In genomic region chr14:74464027-74464682, GRCm38 (mm10) we compare ENCODE assay signal across 27 mouse cellular contexts.
DNase-seq lines count a peak whose midpoint lies in the region; ATAC-seq and TF ChIP-seq lines count a peak whose summit lies in the region.
"Had no signal": no experiment of that assay in that cellular context is flagged by ENCODE, and none has a peak within 500 bp of the region (broad histone marks: within the 10 kb centered on the region; RNA-seq: fewer than 3 reads in every experiment).

No protein-coding gene starts in this region.

- H3K4me3 ChIP-seq in forebrain, embryonic 12.5 days (replicated peaks), result no peak overlapping the region
- H3K4me3 ChIP-seq in forebrain, embryonic 10.5 days, result no peak overlapping the region
- no peak overlapping the region for H3K4me3 ChIP-seq in midbrain, embryonic 14.5 days (replicated peaks; ENCODE audit: low read depth, low read length)
- no peak overlapping the region for H3K4me3 ChIP-seq in midbrain, postnatal 0 days (ENCODE audit: low read depth, low read length)
- no peak overlapping the region for H3K4me3 ChIP-seq in heart, embryonic 12.5 days
- H3K4me3 ChIP-seq: embryonic facial prominence, embryonic 13.5 days; heart, embryonic 15.5 days; hindbrain, embryonic 12.5 days; intestine, embryonic 15.5 days; limb, embryonic 12.5 days; neural tube, embryonic 15.5 days had no signal

- no peak overlapping the region for H3K4me2 ChIP-seq in forebrain, embryonic 12.5 days
- no peak overlapping the region for H3K4me2 ChIP-seq in midbrain, embryonic 14.5 days (ENCODE audit: low read length)
- H3K4me2 ChIP-seq in midbrain, postnatal 0 days (ENCODE audit: low read depth, low read length, poor library complexity, severe bottlenecking), result no peak overlapping the region
- no peak overlapping the region for H3K4me2 ChIP-seq in heart, embryonic 12.5 days
- H3K4me2 ChIP-seq: embryonic facial prominence, embryonic 13.5 days; heart, embryonic 15.5 days; hindbrain, embryonic 12.5 days; intestine, embryonic 15.5 days; limb, embryonic 12.5 days; liver, embryonic 11.5 days; midbrain, embryonic 11.5 days; neural tube, embryonic 15.5 days had no signal

- DNase-seq in forebrain, embryonic 10.5 days (ENCODE audit: extremely low spot score, low spot score), result no peak
- DNase-seq in midbrain, embryonic 14.5 days, result peak; percentile 6
- no peak for DNase-seq in midbrain, postnatal 0 days (ENCODE audit: low spot score)
- peak; percentile 71 for DNase-seq in kidney, adult 9 months
- peak; percentile 23 for DNase-seq in kidney, postnatal 14 days
- DNase-seq in left cerebral cortex, adult 18-20 months (ENCODE audit: low spot score in 2 of 2), result no peak
- DNase-seq: adrenal gland, adult 8-10 months; cerebellum, adult 9-11 months; gastrocnemius, postnatal 14 days; layer of hippocampus, adult 9-11 months; lung, postnatal 36 days; right cerebral cortex, adult 18-20 months; thymus, adult 18-20 months; thymus, postnatal 25 days had no signal

- H3K36me3 ChIP-seq in forebrain, embryonic 12.5 days (replicated peaks), result no peaks in the 10 kb centered on the region
- no peaks in the 10 kb centered on the region for H3K36me3 ChIP-seq in forebrain, embryonic 10.5 days (replicated peaks)
- no peaks in the 10 kb centered on the region for H3K36me3 ChIP-seq in midbrain, embryonic 14.5 days (ENCODE audit: control insufficient read depth, insufficient read depth, low read length)
- no peaks in the 10 kb centered on the region for H3K36me3 ChIP-seq in midbrain, postnatal 0 days (ENCODE audit: insufficient read depth, low read length)
- no peaks in the 10 kb centered on the region for H3K36me3 ChIP-seq in heart, embryonic 12.5 days
- H3K36me3 ChIP-seq: embryonic facial prominence, embryonic 13.5 days; G1E; heart, embryonic 15.5 days; hindbrain, embryonic 12.5 days; intestine, embryonic 15.5 days; limb, embryonic 12.5 days; neural tube, embryonic 15.5 days had no signal

- no peaks in the 10 kb centered on the region for H3K27me3 ChIP-seq in forebrain, embryonic 12.5 days
- no peaks in the 10 kb centered on the region for H3K27me3 ChIP-seq in forebrain, embryonic 10.5 days (ENCODE audit: poor library complexity, severe bottlenecking)
- no peaks in the 10 kb centered on the region for H3K27me3 ChIP-seq in midbrain, embryonic 14.5 days (ENCODE audit: control insufficient read depth, insufficient read depth, low read length)
- H3K27me3 ChIP-seq in midbrain, postnatal 0 days (ENCODE audit: insufficient read depth, low read length), result no peaks in the 10 kb centered on the region
- H3K27me3 ChIP-seq in heart, embryonic 12.5 days (replicated peaks), result no peaks in the 10 kb centered on the region
- H3K27me3 ChIP-seq: embryonic facial prominence, embryonic 13.5 days; heart, embryonic 15.5 days; hindbrain, embryonic 12.5 days; intestine, embryonic 15.5 days; limb, embryonic 12.5 days; neural tube, embryonic 15.5 days had no signal

- ATAC-seq in forebrain, embryonic 12.5 days (ENCODE audit: low FRiP score), result peak; percentile 85; the same call in 1 of the 2 replicates
- no peak for ATAC-seq in midbrain, embryonic 14.5 days (ENCODE audit: low FRiP score, low TSS enrichment)
- no peak for ATAC-seq in midbrain, postnatal 0 days (ENCODE audit: low FRiP score)
- ATAC-seq in heart, embryonic 12.5 days (ENCODE audit: insufficient number of reproducible peaks, low FRiP score), result no peak
- ATAC-seq: hindbrain, postnatal 0 days; intestine, embryonic 15.5 days had no signal

- H3K9me3 ChIP-seq in forebrain, embryonic 12.5 days, result no peaks in the 10 kb centered on the region
- H3K9me3 ChIP-seq in forebrain, embryonic 10.5 days, result no peaks in the 10 kb centered on the region
- H3K9me3 ChIP-seq in midbrain, embryonic 14.5 days (ENCODE audit: control insufficient read depth, low read length), result no peaks in the 10 kb centered on the region
- H3K9me3 ChIP-seq in midbrain, postnatal 0 days (ENCODE audit: low read length), result no peaks in the 10 kb centered on the region
- H3K9me3 ChIP-seq in heart, embryonic 12.5 days (replicated peaks), result peaks cover 3% of the 10 kb centered on the region; the same call in 1 of the 2 replicates
- H3K9me3 ChIP-seq: embryonic facial prominence, embryonic 13.5 days; G1E; heart, embryonic 15.5 days; hindbrain, embryonic 12.5 days; intestine, embryonic 15.5 days; limb, embryonic 12.5 days; neural tube, embryonic 15.5 days had no signal

- H3K27ac ChIP-seq in forebrain, embryonic 12.5 days, result no peak overlapping the region
- H3K27ac ChIP-seq in forebrain, embryonic 10.5 days, result no peak overlapping the region
- H3K27ac ChIP-seq in midbrain, embryonic 14.5 days (replicated peaks; ENCODE audit: low read depth, low read length), result no peak overlapping the region
- H3K27ac ChIP-seq in midbrain, postnatal 0 days (ENCODE audit: low read depth, low read length), result no peak overlapping the region
- no peak overlapping the region for H3K27ac ChIP-seq in heart, embryonic 12.5 days (ENCODE audit: poor library complexity, severe bottlenecking)
- H3K27ac ChIP-seq: embryonic facial prominence, embryonic 13.5 days; heart, embryonic 15.5 days; hindbrain, embryonic 12.5 days; hindbrain, postnatal 0 days; intestine, embryonic 15.5 days; limb, embryonic 12.5 days; neural tube, embryonic 15.5 days; stomach, postnatal 0 days had no signal

- WGBS in forebrain, embryonic 12.5 days, result 13% methylated on average over 2 of the region's 2 CpGs
- 49% methylated on average over 2 of the region's 2 CpGs for WGBS in forebrain, embryonic 10.5 days
- WGBS in midbrain, embryonic 14.5 days, result 26% methylated on average over 2 of the region's 2 CpGs
- 20% methylated on average over 2 of the region's 2 CpGs for WGBS in midbrain, postnatal 0 days
- 63% methylated on average over 2 of the region's 2 CpGs for WGBS in heart, embryonic 12.5 days

- TF ChIP-seq CTCF in midbrain, postnatal 0 days (IDR thresholded peaks at IDR 0.05), result no peak

- H3K9ac ChIP-seq in forebrain, embryonic 12.5 days, result no peak overlapping the region
- H3K9ac ChIP-seq in midbrain, embryonic 14.5 days (replicated peaks; ENCODE audit: low read length), result no peak overlapping the region
- H3K9ac ChIP-seq in midbrain, postnatal 0 days (replicated peaks; ENCODE audit: low read length, poor library complexity, severe bottlenecking), result no peak overlapping the region
- H3K9ac ChIP-seq in heart, embryonic 12.5 days, result no peak overlapping the region
- H3K9ac ChIP-seq: embryonic facial prominence, embryonic 13.5 days; heart, embryonic 15.5 days; hindbrain, embryonic 12.5 days; intestine, embryonic 15.5 days; limb, embryonic 12.5 days; neural tube, embryonic 15.5 days had no signal

- H3K4me1 ChIP-seq in forebrain, embryonic 12.5 days, result peaks cover 7% of the 10 kb centered on the region
- H3K4me1 ChIP-seq in forebrain, embryonic 10.5 days, result peaks cover 6% of the 10 kb centered on the region; the same call in 1 of the 2 replicates
- no peaks in the 10 kb centered on the region for H3K4me1 ChIP-seq in midbrain, embryonic 14.5 days (ENCODE audit: control insufficient read depth, insufficient read depth, low read length)
- H3K4me1 ChIP-seq in midbrain, postnatal 0 days (ENCODE audit: insufficient read depth, low read length), result no peaks in the 10 kb centered on the region
- no peaks in the 10 kb centered on the region for H3K4me1 ChIP-seq in heart, embryonic 12.5 days (replicated peaks)
- H3K4me1 ChIP-seq: embryonic facial prominence, embryonic 13.5 days; heart, embryonic 15.5 days; hindbrain, embryonic 12.5 days; intestine, embryonic 15.5 days; limb, embryonic 12.5 days; neural tube, embryonic 15.5 days had no signal

Comparison
In these comparisons a context has a peak if more than half of its experiments do, and no peak if none do; other contexts are left out.
1. DNase-seq: peak in midbrain, embryonic 14.5 days (single experiment), kidney, adult 9 months (single experiment) and kidney, postnatal 14 days (single experiment); none in forebrain, embryonic 10.5 days (single experiment), midbrain, postnatal 0 days (single experiment) and left cerebral cortex, adult 18-20 months (0 of 2).